Mouse (Mus musculus) liver, postnatal 0 days (tissue): ENCODE results near the gene Hnrnpk. TPM values are rescaled to one million over a fixed set of nuclear protein-coding genes. Genes with fewer than 3 reads are reported as not detected.
"Not testable (repeated sequence)": the region's sequence is repeated elsewhere in the genome, so short reads cannot be mapped to it uniquely, and the experiment has no call there.

ENCODE experiments used
- ATAC-seq: fragments of 200-750 bp; cut with Nextera tagmentation; 2 replicates; pipeline ENCODE4 v1.8.0; 2017; ENCODE audit warnings: mild to moderate bottlenecking, moderate library complexity
- DNase-seq: peaks from one replicate; pipeline ENCODE4 v3.0.0-alpha.2; 2016
- H3K27ac ChIP-seq: fragments of 300-500 bp; sonication (generic); 2 replicates; pipeline ENCODE4 v1.5.1; 2014; ENCODE audit warnings: antibody characterized with exemption, moderate library complexity, mild to moderate bottlenecking, low read depth
- H3K27me3 ChIP-seq: fragments of 300-500 bp; sonication (generic); 2 replicates; pipeline ENCODE4 v1.6.1; 2014; ENCODE audit warnings: low read length, control low read depth, mixed read lengths; ENCODE audit not compliant: insufficient read depth
- H3K36me3 ChIP-seq: fragments of 300-500 bp; sonication (generic); replicated peaks from 2 replicates; pipeline ENCODE4 v1.6.1; 2014; ENCODE audit warnings: mild to moderate bottlenecking, control low read depth, low read length, moderate library complexity, mixed read lengths; ENCODE audit not compliant: insufficient read depth
- H3K4me1 ChIP-seq: fragments of 300-500 bp; sonication (generic); 2 replicates; pipeline ENCODE4 v1.6.1; 2014; ENCODE audit warnings: antibody characterized with exemption, mild to moderate bottlenecking, control low read depth; ENCODE audit not compliant: insufficient read depth
- H3K4me2 ChIP-seq: fragments of 300-500 bp; sonication (generic); 2 replicates; pipeline ENCODE4 v1.6.1; 2014; ENCODE audit warnings: low read depth, mild to moderate bottlenecking, low read length, moderate library complexity, mixed read lengths
- H3K4me3 ChIP-seq: fragments of 300-500 bp; sonication (generic); 2 replicates; pipeline ENCODE4 v1.5.1; 2014; ENCODE audit warnings: low read depth, low read length
- H3K9ac ChIP-seq: fragments of 300-500 bp; sonication (generic); replicated peaks from 2 replicates; pipeline ENCODE4 v1.6.1; 2014; ENCODE audit warnings: mild to moderate bottlenecking, moderate library complexity
- H3K9me3 ChIP-seq: fragments of 300-500 bp; sonication (generic); 2 replicates; pipeline ENCODE4 v1.6.1; 2016; ENCODE audit warnings: mild to moderate bottlenecking, control low read depth, low read length, mixed read lengths
- CTCF ChIP-seq: sonication (generic); IDR thresholded peaks from 2 replicates; pipeline ENCODE4 v1.5.1; 2016; ENCODE audit warnings: antibody characterized with exemption, low read depth
- EP300 ChIP-seq: IDR thresholded peaks from 2 replicates; pipeline ENCODE4 v1.6.1; 2016; ENCODE audit warnings: antibody characterized with exemption, low read depth, mild to moderate bottlenecking
- WGBS: fragments of 180-500 bp; shearing (Covaris S2); extraction: QIAGEN DNeasy Blood & Tissue Kit; methylation state at CpG from one replicate; pipeline ENCODE4 v1.1.7; 2014; ENCODE audit not compliant: insufficient replicate concordance; 5-methylcytosine and 5-hydroxymethylcytosine counted together
- polyA plus RNA-seq: library from polyadenylated mRNA; unstranded; fragments of >200 nt; fragmentation: Nextera tagmentation; extraction: Ambion mirVana; gene quantifications from 2 replicates; pipeline ENCODE4 v1.2.1, GENCODE M21; 2015

Hnrnpk gene
- polyA plus RNA-seq, 1 experiment from 2014 or later: 351 TPM

GRCm38 (mm10) chr13:58366373-58366772 lies 36.8 kb downstream of the Hnrnpk start:
- no peak overlapping the region for H3K9ac ChIP-seq
- TF ChIP-seq CTCF (no peak), EP300 (no peak)
- H3K36me3 ChIP-seq: no peaks in the 10 kb centered on the region
- H3K9me3 ChIP-seq: no peaks in the 10 kb centered on the region
- 64% methylated on average over 3 of the region's 3 CpGs for WGBS
- DNase-seq (no peak), ATAC-seq (no peak)
- no peak overlapping the region for H3K4me2 ChIP-seq
- no peak overlapping the region for H3K27ac ChIP-seq
- H3K27me3 ChIP-seq: no peaks in the 10 kb centered on the region
- no peak overlapping the region for H3K4me3 ChIP-seq
- H3K4me1 ChIP-seq: no peaks in the 10 kb centered on the region

GRCm38 (mm10) chr13:58365179-58365578 lies 38.0 kb downstream of the Hnrnpk start:
- H3K4me2 ChIP-seq, H3K9me3 ChIP-seq, ATAC-seq, H3K36me3 ChIP-seq, H3K4me3 ChIP-seq, H3K9ac ChIP-seq, H3K27me3 ChIP-seq, H3K4me1 ChIP-seq, H3K27ac ChIP-seq, DNase-seq: not testable (repeated sequence)
- 80% methylated on average over 8 of the region's 8 CpGs for WGBS

GRCm38 (mm10) chr13:58364353-58365175 lies 38.6 kb downstream of the Hnrnpk start:
- Histone ChIP-seq H3K36me3 (no peaks in the 10 kb centered on the region), H3K9me3 (no peaks in the 10 kb centered on the region), H3K4me2 (no peak overlapping the region), H3K27ac (no peak overlapping the region), H3K4me3 (no peak overlapping the region), H3K27me3 (no peaks in the 10 kb centered on the region), H3K4me1 (no peaks in the 10 kb centered on the region), H3K9ac (no peak overlapping the region)
- TF ChIP-seq EP300 (no peak), CTCF (no peak)
- no peak for DNase-seq
- WGBS: 60% methylated on average over 8 of the region's 8 CpGs
- ATAC-seq: no peak

GRCm38 (mm10) chr13:58359304-58359653 lies 43.9 kb downstream of the Hnrnpk start:
- Histone ChIP-seq H3K9ac (no peak overlapping the region), H3K4me2 (peak overlapping the region; percentile 98), H3K27me3 (0 out of 2 replicates have a peak, but pooled peaks cover 6% of the 10 kb centered on the region), H3K9me3 (no peaks in the 10 kb centered on the region), H3K4me3 (peak overlapping the region; percentile 57), H3K36me3 (no peaks in the 10 kb centered on the region), H3K4me1 (peaks cover 5% of the 10 kb centered on the region), H3K27ac (peak overlapping the region; percentile 7; the same call in 1 of the 2 replicates)
- DNase-seq: no peak
- no peak for TF ChIP-seq CTCF
- WGBS: 11% methylated on average over 7 of the region's 7 CpGs
- peak; percentile 61 for ATAC-seq

GRCm38 (mm10) chr13:58358629-58359303 lies 44.4 kb downstream of the Hnrnpk start, which contains the start of gene Kif27:
Kif27 (minus strand) TSS chr13:58359122.
- DNase-seq (peak; percentile 96), ATAC-seq (peak; percentile 99)
- Histone ChIP-seq H3K27me3 (0 out of 2 replicates have a peak, but pooled peaks cover 6% of the 10 kb centered on the region), H3K9ac (peak within 1 kb of the TSS; percentile 52; the same call in 1 of the 2 replicates), H3K9me3 (no peaks in the 10 kb centered on the region), H3K36me3 (no peaks in the 10 kb centered on the region), H3K4me1 (peaks cover 5% of the 10 kb centered on the region), H3K27ac (peak within 1 kb of the TSS; percentile 7; the same call in 1 of the 2 replicates), H3K4me3 (peak within 1 kb of the TSS; percentile 57), H3K4me2 (peak within 1 kb of the TSS; percentile 98)
- WGBS: 6% methylated on average over 66 of the region's 85 CpGs
- TF ChIP-seq CTCF: no peak
- no peak for TF ChIP-seq EP300

- Histone ChIP-seq H3K9ac (no peak overlapping the region), H3K9me3 (no peaks in the 10 kb centered on the region), H3K27ac (no peak overlapping the region), H3K4me3 (no peak overlapping the region), H3K36me3 (no peaks in the 10 kb centered on the region), H3K4me2 (no peak overlapping the region), H3K4me1 (no peaks in the 10 kb centered on the region), H3K27me3 (0 out of 2 replicates have a peak, but pooled peaks cover 6% of the 10 kb centered on the region)
- ATAC-seq: no peak
- TF ChIP-seq EP300 (no peak), CTCF (no peak)
- DNase-seq: no peak
Observed at GRCm38 (mm10) chr13:58352996-58353395, 50.1 kb downstream of the Hnrnpk start.
